Mouse (Mus musculus) neural tube, embryonic 14.5 days (tissue): ENCODE measurements around the gene Gm20388. TPM values are rescaled to one million over a fixed set of nuclear protein-coding genes. Genes with fewer than 3 reads are reported as not detected.

Experiments used
- ATAC-seq: fragments of 200-750 bp; cut with Nextera tagmentation; 2 replicates; pipeline ENCODE4 v1.8.0; 2017; ENCODE audit warnings: low read depth, mild to moderate bottlenecking, moderate TSS enrichment, moderate library complexity
- H3K27ac ChIP-seq: fragments of 300-500 bp; sonication (generic); 2 replicates; pipeline ENCODE4 v1.5.1; 2014; ENCODE audit warnings: low read depth, mild to moderate bottlenecking, control low read depth, low read length, moderate library complexity, mixed read lengths
- H3K27me3 ChIP-seq: fragments of 300-500 bp; sonication (generic); 2 replicates; pipeline ENCODE4 v1.6.1; 2014; ENCODE audit warnings: low read length; ENCODE audit not compliant: control insufficient read depth, insufficient read depth
- H3K36me3 ChIP-seq: fragments of 300-500 bp; sonication (generic); 2 replicates; pipeline ENCODE4 v1.6.1; 2014; ENCODE audit warnings: low read length, mixed read lengths; ENCODE audit not compliant: control insufficient read depth, insufficient read depth
- H3K4me1 ChIP-seq: fragments of 300-500 bp; sonication (generic); 2 replicates; pipeline ENCODE4 v1.6.1; 2014; ENCODE audit warnings: low read length; ENCODE audit not compliant: control insufficient read depth, insufficient read depth
- H3K4me2 ChIP-seq: fragments of 300-500 bp; sonication (generic); 2 replicates; pipeline ENCODE4 v1.6.1; 2014; ENCODE audit warnings: mild to moderate bottlenecking, low read depth, low read length, control low read depth
- H3K4me3 ChIP-seq: fragments of 300-500 bp; sonication (generic); 2 replicates; pipeline ENCODE4 v1.5.1; 2014; ENCODE audit warnings: low read depth, low read length, control low read depth, mixed read lengths
- H3K9ac ChIP-seq: fragments of 300-500 bp; sonication (generic); replicated peaks from 2 replicates; pipeline ENCODE4 v1.6.1; 2014; ENCODE audit warnings: low read depth, mild to moderate bottlenecking, control low read depth, low read length, mixed read lengths
- H3K9me3 ChIP-seq: fragments of 300-500 bp; sonication (generic); 2 replicates; pipeline ENCODE4 v1.6.1; 2016; ENCODE audit warnings: low read length; ENCODE audit not compliant: control insufficient read depth
- WGBS: fragments of 180-500 bp; shearing (Covaris S2); extraction: QIAGEN DNeasy Blood & Tissue Kit; methylation state at CpG from one replicate; pipeline ENCODE4 v1.1.7; 2014; 5-methylcytosine and 5-hydroxymethylcytosine counted together
- polyA plus RNA-seq: library from polyadenylated mRNA; unstranded; fragments of >200 nt; fragmentation: Nextera tagmentation; extraction: Ambion mirVana; gene quantifications from 2 replicates; pipeline ENCODE4 v1.2.1, GENCODE M21; 2014

The Gm20388 gene
- polyA plus RNA-seq, 1 experiment from 2014 or later = 10.3 TPM

- Histone ChIP-seq H3K4me3 (no peak overlapping the region), H3K27ac (no peak overlapping the region), H3K4me1 (peaks cover 9% of the 10 kb centered on the region), H3K9ac (no peak overlapping the region), H3K4me2 (no peak overlapping the region), H3K9me3 (no peaks in the 10 kb centered on the region), H3K27me3 (peaks cover 20% of the 10 kb centered on the region), H3K36me3 (peaks cover 9% of the 10 kb centered on the region)
- no peak for ATAC-seq
- 69% methylated on average over 8 of the region's 8 CpGs for WGBS
Measured at GRCm38 (mm10) chr8:122462510-122462909, 2551.9 kb downstream of the Gm20388 start.

GRCm38 (mm10) chr8:122463651-122464640 lies 2553.3 kb downstream of the Gm20388 start:
- H3K9me3 ChIP-seq = no peaks in the 10 kb centered on the region
- H3K27me3 ChIP-seq = peaks cover 20% of the 10 kb centered on the region
- WGBS = 72% methylated on average over 12 of the region's 12 CpGs
- H3K36me3 ChIP-seq = peaks cover 12% of the 10 kb centered on the region
- no peak overlapping the region for H3K27ac ChIP-seq
- no peak overlapping the region for H3K9ac ChIP-seq
- no peak overlapping the region for H3K4me3 ChIP-seq
- peaks cover 9% of the 10 kb centered on the region for H3K4me1 ChIP-seq
- H3K4me2 ChIP-seq = no peak overlapping the region
- ATAC-seq = no peak

DNA sequence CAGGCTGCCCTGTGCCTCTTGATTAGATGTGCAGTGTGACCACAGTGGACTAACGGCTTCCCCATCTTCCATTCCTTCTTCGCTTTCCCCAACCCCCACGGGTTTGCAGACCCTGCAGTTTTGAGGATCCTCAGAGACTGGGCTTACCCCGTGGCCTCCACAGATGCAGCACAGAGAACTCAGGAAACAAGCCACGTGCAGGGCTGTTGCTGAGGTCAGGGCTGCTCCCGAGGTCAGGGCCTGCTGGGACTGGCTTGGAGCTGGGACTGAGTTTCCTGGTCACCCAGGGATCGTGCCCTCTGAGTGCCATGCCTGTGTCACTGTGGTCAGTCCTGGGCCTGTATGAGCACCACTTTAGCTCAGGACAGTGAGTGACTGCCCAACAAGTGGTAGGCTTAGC lies 2554.3 kb downstream of the Gm20388 start:
- peaks cover 12% of the 10 kb centered on the region for H3K36me3 ChIP-seq
- H3K4me3 ChIP-seq = no peak overlapping the region
- no peak overlapping the region for H3K9ac ChIP-seq
- no peaks in the 10 kb centered on the region for H3K9me3 ChIP-seq
- no peak overlapping the region for H3K27ac ChIP-seq
- ATAC-seq = no peak
- peaks cover 9% of the 10 kb centered on the region for H3K4me1 ChIP-seq
- H3K4me2 ChIP-seq = no peak overlapping the region
- peaks cover 14% of the 10 kb centered on the region for H3K27me3 ChIP-seq
- 79% methylated on average over 7 of the region's 7 CpGs for WGBS

- Histone ChIP-seq H3K4me3 (no peak overlapping the region), H3K36me3 (peaks cover 12% of the 10 kb centered on the region), H3K9ac (no peak overlapping the region), H3K4me1 (no peaks in the 10 kb centered on the region), H3K27me3 (no peaks in the 10 kb centered on the region), H3K27ac (no peak overlapping the region), H3K4me2 (no peak overlapping the region), H3K9me3 (no peaks in the 10 kb centered on the region)
- WGBS = 89% methylated on average over 13 of the region's 13 CpGs
- ATAC-seq = no peak
Measured at GRCm38 (mm10) chr8:122467816-122468215, 2557.2 kb downstream of the Gm20388 start.

DNA sequence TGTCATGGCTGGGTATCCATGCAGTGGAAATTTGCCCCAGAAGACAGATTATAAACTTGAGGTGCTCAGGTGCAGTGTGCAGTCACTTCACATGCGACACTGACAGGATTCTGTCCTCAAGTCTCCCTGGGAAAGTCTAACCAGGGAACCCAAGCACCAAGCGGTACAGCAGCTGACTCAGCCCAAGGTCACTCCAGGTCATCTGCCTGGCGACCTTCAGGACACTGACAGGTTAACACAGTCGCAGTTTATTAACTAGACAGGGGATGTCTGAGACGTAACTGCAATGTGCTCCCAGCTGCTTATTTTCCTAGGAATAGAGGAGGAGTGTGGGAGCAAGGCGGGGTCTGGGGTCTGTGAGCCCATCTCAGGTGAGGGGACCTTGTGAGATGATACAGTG lies 2558.8 kb downstream of the Gm20388 start:
- Histone ChIP-seq H3K4me3 (no peak overlapping the region), H3K36me3 (peaks cover 12% of the 10 kb centered on the region), H3K27me3 (no peaks in the 10 kb centered on the region), H3K4me1 (peaks cover 1% of the 10 kb centered on the region; the same call in 1 of the 2 replicates), H3K9ac (no peak overlapping the region), H3K9me3 (no peaks in the 10 kb centered on the region), H3K27ac (no peak overlapping the region), H3K4me2 (no peak overlapping the region)
- WGBS = 77% methylated on average over 6 of the region's 6 CpGs
- ATAC-seq = no peak

- H3K4me2 ChIP-seq = no peak overlapping the region
- H3K9me3 ChIP-seq = no peaks in the 10 kb centered on the region
- H3K36me3 ChIP-seq = peaks cover 12% of the 10 kb centered on the region
- no peaks in the 10 kb centered on the region for H3K27me3 ChIP-seq
- no peak overlapping the region for H3K27ac ChIP-seq
- no peak overlapping the region for H3K4me3 ChIP-seq
- WGBS = 91% methylated on average over 10 of the region's 10 CpGs
- no peak for ATAC-seq
- no peak overlapping the region for H3K9ac ChIP-seq
- H3K4me1 ChIP-seq = peaks cover 7% of the 10 kb centered on the region
Measured at GRCm38 (mm10) chr8:122469965-122470364, 2559.3 kb downstream of the Gm20388 start.

- Histone ChIP-seq H3K27me3 (no peaks in the 10 kb centered on the region), H3K4me3 (no peak overlapping the region), H3K36me3 (peaks cover 12% of the 10 kb centered on the region), H3K9ac (no peak overlapping the region), H3K4me1 (peaks cover 9% of the 10 kb centered on the region), H3K4me2 (no peak overlapping the region), H3K27ac (no peak overlapping the region), H3K9me3 (no peaks in the 10 kb centered on the region)
- ATAC-seq = no peak
- WGBS = 83% methylated on average over 5 of the region's 5 CpGs
Measured at GRCm38 (mm10) chr8:122470691-122471090, 2560.1 kb downstream of the Gm20388 start.

- no peaks in the 10 kb centered on the region for H3K27me3 ChIP-seq
- no peak overlapping the region for H3K9ac ChIP-seq
Measured at GRCm38 (mm10) chr8:122473911-122474421, 2563.3 kb downstream of the Gm20388 start.

GRCm38 (mm10) chr8:122474951-122475560 lies 2564.4 kb downstream of the Gm20388 start:
- no peak for ATAC-seq
- Histone ChIP-seq H3K4me1 (peaks cover 16% of the 10 kb centered on the region), H3K27ac (no peak overlapping the region; the same call in 1 of the 2 replicates), H3K4me3 (peak overlapping the region; percentile 97), H3K36me3 (peaks cover 9% of the 10 kb centered on the region), H3K27me3 (no peaks in the 10 kb centered on the region), H3K4me2 (peak overlapping the region; percentile 92), H3K9me3 (no peaks in the 10 kb centered on the region), H3K9ac (peak overlapping the region; percentile 91)
- WGBS = 20% methylated on average over 16 of the region's 16 CpGs

More at GRCm38 (mm10) chr8:122473911-122474421, 2563.3 kb downstream of the Gm20388 start:
- Histone ChIP-seq H3K9me3 (no peaks in the 10 kb centered on the region), H3K36me3 (peaks cover 4% of the 10 kb centered on the region), H3K4me2 (no peak overlapping the region), H3K4me3 (no peak overlapping the region), H3K27ac (no peak overlapping the region), H3K4me1 (peaks cover 16% of the 10 kb centered on the region)
- WGBS = 92% methylated on average over 8 of the region's 8 CpGs
- ATAC-seq = no peak
